Mouse (Mus musculus) limb, embryonic 11.5 days (tissue): ENCODE measurements at regions not wholly inside any gene's neighbourhood (a gene's known extent, or its start where the extent isn't known, plus 50 kb on each side); places are given as distances from the start of the nearest gene placed in this dataset.

Source experiments
- ATAC-seq: fragments of 200-750 bp; cut with Nextera tagmentation; 2 replicates; pipeline ENCODE4 v1.8.0; 2017; ENCODE audit warnings: low read depth; ENCODE audit not compliant: insufficient number of reproducible peaks, low FRiP score, low TSS enrichment
- DNase-seq: peaks from one replicate; pipeline ENCODE4 v3.0.0-alpha.2; 2015; ENCODE audit warnings: low spot score
- H3K27ac ChIP-seq: fragments of 300-500 bp; sonication (generic); replicated peaks from 2 replicates; pipeline ENCODE4 v1.5.1; 2014; ENCODE audit warnings: low read depth, mild to moderate bottlenecking, low read length
- H3K27me3 ChIP-seq: fragments of 300-500 bp; sonication (generic); 2 replicates; pipeline ENCODE4 v1.6.1; 2014; ENCODE audit warnings: mild to moderate bottlenecking, low read length, mixed read lengths; ENCODE audit not compliant: control insufficient read depth, insufficient read depth
- H3K36me3 ChIP-seq: fragments of 300-500 bp; sonication (generic); 2 replicates; pipeline ENCODE4 v1.6.1; 2014; ENCODE audit warnings: mild to moderate bottlenecking, low read length, moderate library complexity, mixed read lengths; ENCODE audit not compliant: control insufficient read depth, insufficient read depth
- H3K4me1 ChIP-seq: fragments of 300-500 bp; sonication (generic); 2 replicates; pipeline ENCODE4 v1.6.1; 2014; ENCODE audit warnings: low read length, mixed read lengths; ENCODE audit not compliant: control insufficient read depth, insufficient read depth
- H3K4me2 ChIP-seq: fragments of 300-500 bp; sonication (generic); 2 replicates; pipeline ENCODE4 v1.6.1; 2014; ENCODE audit warnings: low read depth, mild to moderate bottlenecking, moderate library complexity; ENCODE audit not compliant: severe bottlenecking
- H3K4me3 ChIP-seq: fragments of 300-500 bp; sonication (generic); 2 replicates; pipeline ENCODE4 v1.5.1; 2014; ENCODE audit warnings: low read depth, low read length
- H3K9ac ChIP-seq: fragments of 300-500 bp; sonication (generic); 2 replicates; pipeline ENCODE4 v1.6.1; 2014; ENCODE audit warnings: mild to moderate bottlenecking, low read length
- H3K9me3 ChIP-seq: fragments of 300-500 bp; sonication (generic); 2 replicates; pipeline ENCODE4 v1.6.1; 2016; ENCODE audit warnings: low read length; ENCODE audit not compliant: control insufficient read depth
- WGBS: fragments of 180-500 bp; shearing (Covaris S2); extraction: QIAGEN DNeasy Blood & Tissue Kit; methylation state at CpG from one replicate; pipeline ENCODE4 v1.1.7; 2014; 5-methylcytosine and 5-hydroxymethylcytosine counted together

DNA sequence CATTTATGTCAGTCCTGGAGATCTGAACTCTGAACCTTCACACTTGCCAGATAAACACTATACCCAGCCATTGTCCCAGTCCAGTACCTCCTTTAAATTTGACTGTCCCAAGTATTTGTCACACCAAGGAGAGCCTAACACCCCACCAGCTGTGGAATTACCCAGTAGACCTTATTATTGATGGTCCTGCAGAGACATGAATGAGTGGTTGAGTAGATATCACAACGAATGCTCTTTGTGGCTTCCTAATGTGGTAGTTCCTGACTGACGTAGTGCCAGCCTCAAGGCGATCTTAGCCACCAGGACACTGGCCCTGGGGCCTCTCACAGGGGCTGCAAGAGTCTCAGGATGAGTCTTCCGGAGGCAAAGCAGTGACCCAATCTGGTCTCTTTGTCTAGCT, 142.9 kb upstream of the Hs6st1 start:
- WGBS, result 86% methylated on average over 4 of the region's 4 CpGs
- no peak for ATAC-seq
- no peak overlapping the region for H3K27ac ChIP-seq

DNA sequence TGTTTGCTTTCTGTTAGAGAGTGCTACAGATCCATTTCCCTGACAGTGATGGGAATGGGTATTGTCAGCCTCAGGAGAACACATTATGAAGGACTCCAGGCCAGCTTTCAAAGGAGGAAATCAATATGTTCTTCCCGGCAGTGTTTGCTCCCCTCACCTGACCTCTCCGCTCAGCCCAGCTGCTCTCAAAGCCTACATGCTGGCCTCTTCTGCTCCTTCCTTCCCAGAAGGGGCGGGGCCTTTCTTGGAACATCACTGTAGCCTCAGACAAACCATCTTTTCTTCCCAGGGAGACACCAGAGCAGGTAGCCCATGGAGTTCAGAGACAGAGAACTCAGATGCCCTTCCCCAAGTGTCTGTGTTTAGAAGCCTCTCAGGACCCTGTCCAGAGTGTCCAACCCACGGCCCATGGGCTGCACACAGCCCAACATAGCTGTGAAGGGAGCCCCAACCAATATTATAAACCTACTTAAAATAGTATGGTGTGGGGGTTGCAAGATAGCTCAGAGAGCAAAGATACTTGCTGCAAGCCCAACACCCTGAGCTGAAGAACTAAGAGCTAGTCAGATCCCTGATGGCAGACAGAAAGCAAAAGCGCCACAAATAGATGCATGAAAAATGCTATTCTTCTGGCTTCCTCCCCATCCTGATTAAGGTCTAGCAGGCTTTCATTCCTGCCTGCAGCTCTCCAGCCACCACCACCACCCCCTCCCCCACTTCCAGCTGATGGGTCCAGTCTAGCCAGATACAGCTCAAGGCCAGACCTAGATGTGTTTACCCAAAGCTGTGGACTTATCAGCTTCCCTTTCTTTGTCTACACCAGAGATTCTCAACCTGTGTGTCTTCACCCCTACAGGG, 141.8 kb upstream of the Hs6st1 start:
- Histone ChIP-seq H3K9ac (no peak overlapping the region), H3K36me3 (no peaks in the 10 kb centered on the region), H3K4me2 (no peak overlapping the region), H3K4me1 (no peaks in the 10 kb centered on the region), H3K27ac (no peak overlapping the region), H3K4me3 (no peak overlapping the region), H3K9me3 (no peaks in the 10 kb centered on the region), H3K27me3 (no peaks in the 10 kb centered on the region)
- ATAC-seq (no peak), DNase-seq (no peak)
- 72% methylated on average over 5 of the region's 5 CpGs for WGBS

More for the DNA sequence above, 142.9 kb upstream of the Hs6st1 start:
- no peaks in the 10 kb centered on the region for H3K36me3 ChIP-seq
- no peak for DNase-seq
- H3K4me3 ChIP-seq, result no peak overlapping the region
- H3K27me3 ChIP-seq, result no peaks in the 10 kb centered on the region
- H3K4me1 ChIP-seq, result no peaks in the 10 kb centered on the region
- H3K9ac ChIP-seq, result no peak overlapping the region
- no peaks in the 10 kb centered on the region for H3K9me3 ChIP-seq
- H3K4me2 ChIP-seq, result no peak overlapping the region

DNA sequence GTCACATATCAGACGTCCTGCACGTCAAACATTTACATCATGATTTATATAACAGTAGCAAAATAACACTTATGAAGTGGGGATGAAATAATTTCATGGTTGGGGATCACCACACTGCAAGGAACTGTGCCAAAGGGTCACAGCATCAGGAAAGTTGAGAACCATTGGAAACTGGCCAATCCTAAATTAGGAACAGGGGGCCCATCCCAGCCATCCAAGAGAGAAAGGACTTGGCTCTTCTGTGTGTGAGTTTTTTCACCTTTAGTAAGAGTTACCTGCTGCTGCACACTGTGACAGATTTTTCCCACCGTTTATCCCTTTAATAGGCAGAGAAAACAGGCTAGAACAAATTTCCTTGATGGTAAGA, 141.2 kb upstream of the Hs6st1 start:
- no peaks in the 10 kb centered on the region for H3K36me3 ChIP-seq
- H3K27ac ChIP-seq, result no peak overlapping the region
- H3K27me3 ChIP-seq, result no peaks in the 10 kb centered on the region
- no peak overlapping the region for H3K4me2 ChIP-seq
- no peaks in the 10 kb centered on the region for H3K4me1 ChIP-seq
- no peaks in the 10 kb centered on the region for H3K9me3 ChIP-seq
- no peak overlapping the region for H3K9ac ChIP-seq
- DNase-seq (no peak), ATAC-seq (no peak)
- 78% methylated on average over 3 of the region's 3 CpGs for WGBS
- no peak overlapping the region for H3K4me3 ChIP-seq

DNA sequence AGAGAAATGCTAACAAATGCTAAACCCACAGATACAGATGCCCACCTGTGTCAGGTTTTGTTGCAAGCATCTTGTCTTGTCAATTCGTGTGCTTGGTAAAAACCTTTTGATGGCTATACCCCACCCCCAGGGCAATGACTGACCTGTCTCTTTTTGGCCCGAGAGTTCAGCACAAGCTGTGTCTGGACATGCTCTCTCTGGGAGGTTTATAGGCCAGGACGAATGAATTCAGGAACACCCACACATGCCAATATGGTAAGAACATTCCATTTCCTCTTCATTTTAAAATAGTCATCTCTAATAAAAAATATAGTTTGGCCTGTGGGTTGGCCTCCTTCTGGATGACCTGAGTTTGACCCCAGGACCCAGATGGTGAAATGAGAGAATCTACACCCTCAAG, 137.8 kb upstream of the Hs6st1 start:
- peaks cover 2% of the 10 kb centered on the region; the same call in 1 of the 2 replicates for H3K4me1 ChIP-seq
- H3K36me3 ChIP-seq, result no peaks in the 10 kb centered on the region
- H3K4me2 ChIP-seq, result no peak overlapping the region
- H3K27me3 ChIP-seq, result no peaks in the 10 kb centered on the region
- H3K27ac ChIP-seq, result no peak overlapping the region
- no peak overlapping the region for H3K9ac ChIP-seq
- H3K4me3 ChIP-seq, result no peak overlapping the region
- DNase-seq (no peak), ATAC-seq (no peak)
- H3K9me3 ChIP-seq, result no peaks in the 10 kb centered on the region
- 51% methylated on average over 3 of the region's 3 CpGs for WGBS

DNA sequence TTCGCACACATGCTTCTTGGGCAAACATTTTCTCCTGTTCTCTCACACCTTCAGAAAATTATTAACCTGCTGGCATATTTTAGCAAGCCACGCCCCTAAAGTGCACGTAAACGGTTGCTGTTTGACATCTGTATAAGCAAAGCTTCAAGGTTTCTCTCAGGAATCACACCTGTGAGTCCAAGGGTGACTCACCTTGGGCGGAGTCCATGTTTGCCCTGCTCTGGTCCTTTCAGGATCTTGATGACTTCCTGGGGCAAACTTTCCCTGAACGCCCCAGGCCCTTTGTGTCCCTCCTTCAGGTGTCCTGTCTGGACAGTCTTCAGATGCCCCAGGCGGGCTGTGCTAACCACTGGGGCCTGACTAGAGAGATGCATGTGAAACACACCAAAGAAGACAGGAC, 137.1 kb upstream of the Hs6st1 start:
- no peak overlapping the region for H3K9ac ChIP-seq
- H3K27ac ChIP-seq, result no peak overlapping the region
- H3K36me3 ChIP-seq, result no peaks in the 10 kb centered on the region
- no peaks in the 10 kb centered on the region for H3K9me3 ChIP-seq
- ATAC-seq, result no peak
- no peak for DNase-seq
- H3K4me2 ChIP-seq, result no peak overlapping the region
- H3K27me3 ChIP-seq, result no peaks in the 10 kb centered on the region
- 87% methylated on average over 7 of the region's 7 CpGs for WGBS
- H3K4me3 ChIP-seq, result no peak overlapping the region
- H3K4me1 ChIP-seq, result peaks cover 3% of the 10 kb centered on the region; the same call in 1 of the 2 replicates

DNA sequence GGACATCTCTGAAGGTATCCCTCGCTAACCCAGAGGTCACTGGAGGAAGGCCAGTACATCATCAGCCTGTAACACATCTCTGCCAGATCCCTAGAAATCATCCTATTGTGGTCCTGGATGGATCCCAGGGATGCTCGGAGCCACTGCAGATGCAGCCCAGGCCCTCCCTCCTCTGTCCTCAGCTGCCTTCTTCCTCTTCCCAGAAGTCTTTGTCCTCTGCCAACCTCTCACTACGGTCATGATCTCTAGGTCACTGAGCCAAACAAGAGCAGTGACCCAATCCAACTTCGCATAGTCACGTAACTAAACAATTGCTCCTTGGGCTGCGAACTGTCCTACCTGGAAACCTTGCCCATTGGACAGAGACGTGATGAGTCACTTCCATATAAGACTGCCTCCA, 134.7 kb upstream of the Hs6st1 start:
- no peak overlapping the region for H3K4me3 ChIP-seq
- H3K4me1 ChIP-seq, result peaks cover 3% of the 10 kb centered on the region; the same call in 1 of the 2 replicates
- H3K27ac ChIP-seq, result no peak overlapping the region
- H3K27me3 ChIP-seq, result no peaks in the 10 kb centered on the region
- no peak for DNase-seq
- H3K36me3 ChIP-seq, result no peaks in the 10 kb centered on the region
- H3K4me2 ChIP-seq, result no peak overlapping the region
- no peak for ATAC-seq
- no peak overlapping the region for H3K9ac ChIP-seq
- no peaks in the 10 kb centered on the region for H3K9me3 ChIP-seq
- WGBS, result 94% methylated on average over 7 of the region's 7 CpGs

DNA sequence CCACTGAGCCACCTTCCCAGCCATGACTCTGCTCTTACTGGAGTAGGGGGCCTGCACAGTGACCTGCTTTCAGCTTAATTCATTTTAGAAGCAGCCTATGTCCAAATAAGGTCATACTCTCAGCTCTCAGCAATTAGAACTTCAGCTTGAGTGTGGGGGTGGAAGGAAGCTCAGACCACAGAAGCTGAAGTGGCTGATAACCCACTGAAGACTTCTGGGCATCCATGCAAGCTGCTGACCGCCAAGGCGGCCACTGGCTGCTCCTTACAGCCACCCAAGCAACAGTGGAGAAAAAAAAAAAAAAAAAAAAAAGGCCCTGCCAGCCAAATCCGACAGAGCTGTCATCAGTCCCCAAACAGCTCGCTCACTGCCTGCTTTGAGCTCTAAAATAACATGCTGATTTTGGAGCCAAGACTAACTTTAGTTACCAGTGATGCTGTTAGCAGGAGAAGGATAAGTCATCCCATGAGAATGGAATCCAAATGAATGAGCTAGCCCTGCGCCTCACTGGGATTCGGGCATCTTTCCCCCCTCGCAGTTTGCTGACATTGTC, 133.0 kb upstream of the Hs6st1 start:
- Histone ChIP-seq H3K27ac (no peak overlapping the region), H3K9me3 (no peaks in the 10 kb centered on the region), H3K27me3 (no peaks in the 10 kb centered on the region), H3K4me2 (no peak overlapping the region), H3K9ac (no peak overlapping the region), H3K36me3 (no peaks in the 10 kb centered on the region), H3K4me3 (no peak overlapping the region), H3K4me1 (peaks cover 3% of the 10 kb centered on the region; the same call in 1 of the 2 replicates)
- WGBS, result 51% methylated on average over 7 of the region's 7 CpGs
- DNase-seq (peak; percentile 48), ATAC-seq (no peak)

DNA sequence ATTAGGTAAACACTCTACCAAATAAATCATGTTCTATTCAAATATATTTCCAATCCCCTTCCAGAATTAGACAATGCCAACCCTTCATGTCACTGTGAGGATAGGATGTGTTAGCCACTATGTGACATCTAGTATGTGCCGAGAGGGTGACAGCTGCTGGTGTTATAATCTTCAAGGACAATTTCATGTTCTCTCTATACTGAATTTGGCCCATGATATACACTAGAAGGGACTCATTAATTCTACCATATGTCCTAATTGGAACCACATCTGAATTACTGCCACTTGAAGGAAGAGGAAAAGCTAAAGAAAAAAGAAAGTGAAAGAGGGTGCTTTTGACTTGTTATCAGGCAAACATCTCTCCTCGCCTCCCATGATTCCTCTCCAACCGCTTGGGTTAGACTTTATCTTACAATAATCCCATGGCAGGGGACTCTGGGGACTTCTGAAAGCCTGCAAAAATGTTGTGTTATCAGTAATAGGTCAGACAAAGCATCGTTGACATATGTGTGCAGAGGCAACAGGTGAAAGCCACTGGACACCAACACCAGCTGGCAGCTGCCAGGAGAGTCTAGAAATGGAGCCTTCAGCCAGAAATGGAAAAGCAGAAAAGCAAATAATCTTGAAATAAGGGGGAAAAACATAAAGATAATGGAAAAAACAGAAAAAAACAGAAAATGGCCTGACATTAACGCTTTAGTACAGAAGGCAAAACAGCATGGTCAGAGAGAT, 131.7 kb upstream of the Hs6st1 start:
- Histone ChIP-seq H3K4me2 (no peak overlapping the region), H3K36me3 (no peaks in the 10 kb centered on the region), H3K9me3 (no peaks in the 10 kb centered on the region), H3K27ac (no peak overlapping the region), H3K4me3 (no peak overlapping the region), H3K9ac (no peak overlapping the region), H3K27me3 (no peaks in the 10 kb centered on the region), H3K4me1 (peaks cover 6% of the 10 kb centered on the region; the same call in 1 of the 2 replicates)
- no peak for DNase-seq
- no peak for ATAC-seq
- 77% methylated on average over 5 of the region's 5 CpGs for WGBS
